Mouse (Mus musculus) testis, adult 2 months (tissue): ENCODE results near the gene Pla2g12a.

Source experiments
- CTCF ChIP-seq: fragments of 200-500 bp; IDR thresholded peaks from 2 replicates; pipeline ENCODE4 v1.5.1; 2012; ENCODE audit warnings: low read depth, mild to moderate bottlenecking, inconsistent platforms, low read length, moderate library complexity; ENCODE audit not compliant: control insufficient read depth, insufficient read depth, insufficient replicate concordance
- POLR2A ChIP-seq: fragments of 200-500 bp; IDR thresholded peaks from 2 replicates; pipeline ENCODE4 v1.6.1; 2012; ENCODE audit warnings: low read depth, mild to moderate bottlenecking, inconsistent platforms, low read length, moderate library complexity; ENCODE audit not compliant: control insufficient read depth

GRCm38 (mm10) chr3:129846846-129847245, 31.6 kb upstream of the Pla2g12a start:
- TF ChIP-seq POLR2A, result no peak
- TF ChIP-seq CTCF, result no peak
